Mouse (Mus musculus) large intestine, adult 2 months (tissue): ENCODE results near the gene Slc25a31. TPM values are rescaled to one million over a fixed set of nuclear protein-coding genes. Genes with fewer than 3 reads are reported as not detected.

ENCODE experiments used
- DNase-seq: peaks from one replicate; pipeline ENCODE4 v3.0.0-alpha.2; 2012; ENCODE audit warnings: low read depth, low spot score
- WGBS: fragments of 180-500 bp; shearing (Covaris S2); methylation state at CpG from one replicate; pipeline ENCODE4 v1.1.7; 2018; 5-methylcytosine and 5-hydroxymethylcytosine counted together
- polyA plus RNA-seq: library from polyadenylated mRNA; depleted of rRNA; stranded (reverse); fragments of >200 nt; gene quantifications from 2 replicates; pipeline ENCODE4 v1.2.3, GENCODE M21; 2012; rRNA removed

Gene Slc25a31
- polyA plus RNA-seq, 1 experiment: not detected

GRCm38 (mm10) chr3:40704816-40705430, 3.7 kb upstream of the Slc25a31 start:
- no peak for DNase-seq
- 12% methylated on average over 5 of the region's 5 CpGs for WGBS

- DNase-seq: peak; percentile 53
- 9% methylated on average over 1 of the region's 1 CpGs for WGBS
Measured at GRCm38 (mm10) chr3:40716056-40716455, 7.4 kb downstream of the Slc25a31 start.

- no peak for DNase-seq
- WGBS: 56% methylated on average over 3 of the region's 3 CpGs
Measured at GRCm38 (mm10) chr3:40719022-40719421, 10.4 kb downstream of the Slc25a31 start.

GRCm38 (mm10) chr3:40738381-40738912, 29.8 kb downstream of the Slc25a31 start:
- no peak for DNase-seq
- WGBS: 53% methylated on average over 6 of the region's 6 CpGs

- WGBS: 35% methylated on average over 16 of the region's 16 CpGs
- DNase-seq: no peak
Measured at GRCm38 (mm10) chr3:40744024-40744835, 35.6 kb downstream of the Slc25a31 start, which contains the start of gene Hspa4l. TSS of gene Hspa4l (plus strand) at chr3:40744495.

GRCm38 (mm10) chr3:40744836-40745660, 36.4 kb downstream of the Slc25a31 start:
- under 1% methylated on average over 84 of the region's 93 CpGs for WGBS
- peak; percentile 55 for DNase-seq

GRCm38 (mm10) chr3:40745661-40746547, 37.2 kb downstream of the Slc25a31 start:
- DNase-seq: peak; percentile 44
- WGBS: under 1% methylated on average over 37 of the region's 37 CpGs

- DNase-seq: no peak
- 80% methylated on average over 3 of the region's 3 CpGs for WGBS
Measured at GRCm38 (mm10) chr3:40760746-40761145, 52.1 kb downstream of the Slc25a31 start.

GRCm38 (mm10) chr3:40761312-40761711, 52.7 kb downstream of the Slc25a31 start:
- 91% methylated on average over 2 of the region's 2 CpGs for WGBS
- DNase-seq: no peak

Other genes starting within 250 kb of the Slc25a31 start
- 1.0 and 1.3 TPM in 2 replicates for gene Intu, start 177.6 kb upstream of the Slc25a31 start, polyA plus RNA-seq
- 3.6 and 6.0 TPM in 2 replicates for gene Hspa4l, start 35.6 kb downstream of the Slc25a31 start, polyA plus RNA-seq
- gene Plk4, start 91.2 kb downstream of the Slc25a31 start, polyA plus RNA-seq: 4.4 and 6.4 TPM in 2 replicates
- 3.1 and 4.7 TPM in 2 replicates for gene Mfsd8, start 138.0 kb downstream of the Slc25a31 start, polyA plus RNA-seq
- gene Abhd18, start 138.1 kb downstream of the Slc25a31 start, polyA plus RNA-seq: 2.9 and 6.7 TPM in 2 replicates
- gene 1700034I23Rik, start 193.7 kb downstream of the Slc25a31 start, polyA plus RNA-seq: not detected in 2 replicates
- gene Larp1b, start 241.0 kb downstream of the Slc25a31 start, polyA plus RNA-seq: 13.5 and 22.2 TPM in 2 replicates